8 mouse cellular contexts compared by ENCODE assay signal in genomic region chr7:44847772-44848171, GRCm38 (mm10). TPM values are rescaled to one million over a fixed set of nuclear protein-coding genes. Genes with fewer than 3 reads are reported as not detected.
DNase-seq lines count a peak whose midpoint lies in the region; ATAC-seq lines count a peak whose summit lies in the region.

No protein-coding gene starts in this region.

- peaks cover 10% of the 10 kb centered on the region for H3K4me1 ChIP-seq in kidney, embryonic 14.5 days (ENCODE audit: control insufficient read depth, insufficient read depth, low read length)
- H3K4me1 ChIP-seq in hindbrain, embryonic 12.5 days = peaks cover 25% of the 10 kb centered on the region
- peaks cover 18% of the 10 kb centered on the region for H3K4me1 ChIP-seq in midbrain, embryonic 14.5 days (ENCODE audit: control insufficient read depth, insufficient read depth, low read length)

- H3K9me3 ChIP-seq in kidney, embryonic 14.5 days (ENCODE audit: control insufficient read depth, low read length) = no peaks in the 10 kb centered on the region
- no peaks in the 10 kb centered on the region for H3K9me3 ChIP-seq in hindbrain, embryonic 12.5 days (replicated peaks)
- H3K9me3 ChIP-seq in midbrain, embryonic 14.5 days (ENCODE audit: control insufficient read depth, low read length) = no peaks in the 10 kb centered on the region

- no peaks in the 10 kb centered on the region for H3K27me3 ChIP-seq in kidney, embryonic 14.5 days (ENCODE audit: control insufficient read depth, insufficient read depth, low read length)
- no peaks in the 10 kb centered on the region for H3K27me3 ChIP-seq in hindbrain, embryonic 12.5 days
- no peaks in the 10 kb centered on the region for H3K27me3 ChIP-seq in midbrain, embryonic 14.5 days (ENCODE audit: control insufficient read depth, insufficient read depth, low read length)

- 70% methylated on average over 5 of the region's 5 CpGs for WGBS in kidney, embryonic 14.5 days
- WGBS in hindbrain, embryonic 12.5 days = 81% methylated on average over 5 of the region's 5 CpGs
- WGBS in midbrain, embryonic 14.5 days = 82% methylated on average over 5 of the region's 5 CpGs

- no peak overlapping the region for H3K27ac ChIP-seq in kidney, embryonic 14.5 days (ENCODE audit: low read depth, low read length)
- no peak overlapping the region for H3K27ac ChIP-seq in hindbrain, embryonic 12.5 days
- peak overlapping the region; percentile 98; the same call in 1 of the 2 replicates for H3K27ac ChIP-seq in midbrain, embryonic 14.5 days (replicated peaks; ENCODE audit: low read depth, low read length)

- H3K9ac ChIP-seq in kidney, embryonic 14.5 days (ENCODE audit: low read depth, low read length) = peak overlapping the region; percentile 80; the same call in 1 of the 2 replicates
- H3K9ac ChIP-seq in hindbrain, embryonic 12.5 days = peak overlapping the region; percentile 59
- H3K9ac ChIP-seq in midbrain, embryonic 14.5 days (replicated peaks; ENCODE audit: low read length) = peak overlapping the region; percentile 48

- DNase-seq in kidney, postnatal 25 days = no peak
- peak; percentile 74 for DNase-seq in cerebellum, adult 9-10 months
- no peak for DNase-seq in midbrain, embryonic 14.5 days
- no peak for DNase-seq in spleen, postnatal 4 days (ENCODE audit: low spot score in 2 of 2)
- no peak for DNase-seq in frontal cortex, postnatal 25 days (ENCODE audit: low spot score in 2 of 2)
- no peak for DNase-seq in adrenal gland, postnatal 10 days

- H3K36me3 ChIP-seq in kidney, embryonic 14.5 days (ENCODE audit: control insufficient read depth, insufficient read depth, low read length) = peaks cover 50% of the 10 kb centered on the region
- peaks cover 43% of the 10 kb centered on the region for H3K36me3 ChIP-seq in hindbrain, embryonic 12.5 days
- peaks cover 50% of the 10 kb centered on the region for H3K36me3 ChIP-seq in midbrain, embryonic 14.5 days (ENCODE audit: control insufficient read depth, insufficient read depth, low read length)

- peak overlapping the region; percentile 70 for H3K4me3 ChIP-seq in kidney, embryonic 14.5 days (ENCODE audit: low read length)
- H3K4me3 ChIP-seq in hindbrain, embryonic 12.5 days = peak overlapping the region; percentile 70
- peak overlapping the region; percentile 81 for H3K4me3 ChIP-seq in midbrain, embryonic 14.5 days (replicated peaks; ENCODE audit: low read depth, low read length)

- ATAC-seq in kidney, embryonic 14.5 days (ENCODE audit: low FRiP score, low TSS enrichment) = no peak
- no peak for ATAC-seq in hindbrain, embryonic 12.5 days (ENCODE audit: low FRiP score)
- no peak for ATAC-seq in midbrain, embryonic 14.5 days (ENCODE audit: low FRiP score, low TSS enrichment)

- peak overlapping the region; percentile 67 for H3K4me2 ChIP-seq in kidney, embryonic 14.5 days (replicated peaks; ENCODE audit: low read depth, low read length)
- H3K4me2 ChIP-seq in hindbrain, embryonic 12.5 days (replicated peaks) = peak overlapping the region; percentile 78
- peak overlapping the region; percentile 83 for H3K4me2 ChIP-seq in midbrain, embryonic 14.5 days (ENCODE audit: low read length)

RNA-seq across cellular contexts. Expression of gene Akt1s1, which starts 1.0 kb away (rescaled TPM):
- 51.4 and 86.5 TPM in 2 replicates for polyA plus RNA-seq in kidney, embryonic 14.5 days (2014; fragmentation: Nextera tagmentation; extraction: Ambion mirVana)
- 99.3 and 101 TPM in 2 replicates for polyA plus RNA-seq in hindbrain, embryonic 12.5 days (2016; fragmentation: Nextera tagmentation; extraction: Ambion mirVana)
- 61.9 and 63.7 TPM in 2 replicates for polyA plus RNA-seq in midbrain, embryonic 14.5 days (2014; fragmentation: Nextera tagmentation; extraction: Ambion mirVana)
- total RNA-seq in adrenal gland, postnatal 10 days (2021) = 100 to 1,000 TPM in 1 of 2 experiments, 10 to 100 TPM in 1; 92.4 to 109 TPM

RNA-seq across cellular contexts. Expression of gene Tbc1d17, which starts 1.1 kb away (rescaled TPM):
- polyA plus RNA-seq in kidney, embryonic 14.5 days (2014; fragmentation: Nextera tagmentation; extraction: Ambion mirVana) = 57.0 and 65.3 TPM in 2 replicates
- 103 and 110 TPM in 2 replicates for polyA plus RNA-seq in hindbrain, embryonic 12.5 days (2016; fragmentation: Nextera tagmentation; extraction: Ambion mirVana)
- polyA plus RNA-seq in midbrain, embryonic 14.5 days (2014; fragmentation: Nextera tagmentation; extraction: Ambion mirVana) = 107 and 122 TPM in 2 replicates
- total RNA-seq in adrenal gland, postnatal 10 days (2021) = 10 to 100 TPM; 61.9 to 73.1 TPM

RNA-seq across cellular contexts. Expression of gene Pnkp, which starts 9.2 kb away (rescaled TPM):
- 27.0 and 30.4 TPM in 2 replicates for polyA plus RNA-seq in kidney, embryonic 14.5 days (2014; fragmentation: Nextera tagmentation; extraction: Ambion mirVana)
- 34.7 and 35.1 TPM in 2 replicates for polyA plus RNA-seq in hindbrain, embryonic 12.5 days (2016; fragmentation: Nextera tagmentation; extraction: Ambion mirVana)
- polyA plus RNA-seq in midbrain, embryonic 14.5 days (2014; fragmentation: Nextera tagmentation; extraction: Ambion mirVana) = 28.8 and 30.4 TPM in 2 replicates
- total RNA-seq in adrenal gland, postnatal 10 days (2021) = 10 to 100 TPM; 37.6 to 38.6 TPM

RNA-seq across cellular contexts. Expression of gene Ptov1, which starts 21.8 kb away (rescaled TPM):
- 441 and 501 TPM in 2 replicates for polyA plus RNA-seq in kidney, embryonic 14.5 days (2014; fragmentation: Nextera tagmentation; extraction: Ambion mirVana)
- polyA plus RNA-seq in hindbrain, embryonic 12.5 days (2016; fragmentation: Nextera tagmentation; extraction: Ambion mirVana) = 606 and 662 TPM in 2 replicates
- polyA plus RNA-seq in midbrain, embryonic 14.5 days (2014; fragmentation: Nextera tagmentation; extraction: Ambion mirVana) = 480 and 508 TPM in 2 replicates
- total RNA-seq in adrenal gland, postnatal 10 days (2021) = 100 to 1,000 TPM; 239 to 266 TPM

RNA-seq across cellular contexts. Expression of gene Atf5, which starts 31.3 kb away (rescaled TPM):
- polyA plus RNA-seq in kidney, embryonic 14.5 days (2014; fragmentation: Nextera tagmentation; extraction: Ambion mirVana) = 2.5 and 6.3 TPM in 2 replicates
- polyA plus RNA-seq in hindbrain, embryonic 12.5 days (2016; fragmentation: Nextera tagmentation; extraction: Ambion mirVana) = 3.9 and 4.6 TPM in 2 replicates
- 2.2 and 2.8 TPM in 2 replicates for polyA plus RNA-seq in midbrain, embryonic 14.5 days (2014; fragmentation: Nextera tagmentation; extraction: Ambion mirVana)
- 100 to 1,000 TPM; 144 to 202 TPM for total RNA-seq in adrenal gland, postnatal 10 days (2021)
